Mouse (Mus musculus) spleen, adult 2 months (tissue): Measurements from ENCODE around the gene Adi1.

ENCODE experiments used
- CTCF ChIP-seq: fragments of 200-500 bp; IDR thresholded peaks from 2 replicates; pipeline ENCODE4 v1.5.1; 2011; ENCODE audit warnings: mild to moderate bottlenecking, inconsistent platforms; ENCODE audit not compliant: insufficient read depth, insufficient read length, insufficient replicate concordance; ENCODE audit errors: extremely low read depth
- POLR2A ChIP-seq: fragments of 200-500 bp; IDR thresholded peaks from 2 replicates; pipeline ENCODE4 v1.6.1; 2011; ENCODE audit warnings: low read depth, low read length, inconsistent platforms

DNA sequence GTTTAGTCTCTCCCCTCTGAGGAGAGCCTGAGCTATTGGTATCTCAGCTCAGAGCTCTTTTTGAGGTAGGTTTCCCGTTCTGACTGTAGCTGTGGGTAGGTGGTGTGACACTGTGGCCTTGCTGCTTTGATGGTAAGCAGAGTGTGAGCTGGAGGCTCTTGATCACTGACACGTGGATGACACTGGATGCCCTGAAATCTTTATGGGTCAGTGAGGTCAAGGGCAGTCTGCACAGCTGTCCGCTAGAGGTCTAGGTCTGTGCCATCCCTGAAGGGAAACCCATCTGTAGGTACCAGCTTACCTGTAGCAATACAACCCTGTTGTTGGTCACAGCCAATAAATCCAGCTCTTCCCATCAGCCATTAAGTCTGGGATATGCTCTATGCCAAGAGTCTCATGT lies 10.7 kb downstream of the Adi1 start:
- TF ChIP-seq CTCF: no peak
- no peak for TF ChIP-seq POLR2A
